ENCODE assay signal across 8 mouse cellular contexts in the genomic region with DNA sequence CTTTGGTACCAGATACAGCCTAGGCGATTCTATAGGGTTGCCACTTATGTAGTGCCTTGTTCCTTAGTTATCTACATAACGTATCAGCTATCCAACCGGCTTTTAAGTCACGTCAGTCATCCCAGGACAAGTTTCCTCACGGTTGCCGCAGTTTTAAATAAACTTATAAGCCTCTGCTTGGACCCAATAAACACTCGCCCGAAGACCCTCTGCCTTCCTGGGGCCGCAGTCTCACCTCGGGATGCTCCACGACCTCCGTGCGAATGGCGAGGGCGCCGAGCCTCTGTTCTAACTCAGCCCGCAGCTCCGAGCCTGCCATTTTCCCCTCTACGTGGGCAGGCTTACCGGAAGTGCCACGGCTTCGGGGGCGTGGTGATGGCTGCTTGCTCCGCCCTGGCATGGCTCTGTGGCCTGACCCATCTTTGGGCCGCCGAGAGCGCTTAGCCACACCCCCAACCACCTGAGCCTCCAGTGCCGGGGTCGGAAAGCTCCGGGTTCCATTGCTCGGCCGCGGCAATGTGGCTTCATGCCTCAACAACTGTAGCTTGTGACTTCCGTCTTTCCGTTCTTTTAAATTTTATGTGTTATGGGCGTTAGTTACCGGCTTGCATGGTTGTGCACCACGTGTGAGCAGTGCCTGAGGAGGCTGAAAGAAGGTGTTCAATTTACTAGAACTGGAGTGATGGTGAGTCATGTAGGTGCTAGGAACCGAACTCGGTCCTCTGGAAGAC. TPM values are rescaled to one million over a fixed set of nuclear protein-coding genes. Genes with fewer than 3 reads are reported as not detected.
A peak's percentile ranks its signal among the peaks of the same experiment; 100 is the strongest.
DNase-seq lines count a peak whose midpoint lies in the region; ATAC-seq and TF ChIP-seq lines count a peak whose summit lies in the region.

Gene Prorsd1 (minus strand): TSS at position 352 of the 731 bp plus-strand sequence.

- H3K27ac ChIP-seq in heart, embryonic 11.5 days (ENCODE audit: low read depth, low read length): no peak within 1 kb of the TSS
- H3K27ac ChIP-seq in kidney, embryonic 16.5 days (ENCODE audit: low read length): peak within 1 kb of the TSS; percentile 86
- peak within 1 kb of the TSS; percentile 82 for H3K27ac ChIP-seq in liver, embryonic 12.5 days
- H3K27ac ChIP-seq in stomach, embryonic 15.5 days: peak within 1 kb of the TSS; percentile 85

- no peaks in the 10 kb centered on the region for H3K9me3 ChIP-seq in erythroblast, embryonic 14.5 days (ENCODE audit: control insufficient read depth, low read length)
- H3K9me3 ChIP-seq in heart, embryonic 11.5 days (replicated peaks; ENCODE audit: control insufficient read depth, low read length): no peaks in the 10 kb centered on the region
- no peaks in the 10 kb centered on the region; the same call in 1 of the 2 replicates for H3K9me3 ChIP-seq in kidney, embryonic 16.5 days (ENCODE audit: low read length)
- H3K9me3 ChIP-seq in liver, embryonic 12.5 days (replicated peaks): no peaks in the 10 kb centered on the region
- H3K9me3 ChIP-seq in stomach, embryonic 15.5 days: no peaks in the 10 kb centered on the region

- TF ChIP-seq POLR2A in brain, embryonic 14.5 days (IDR thresholded peaks at IDR 0.05; ENCODE audit: borderline replicate concordance, extremely low read depth, insufficient read depth, insufficient read length, poor library complexity, severe bottlenecking): no peak

- H3K36me3 ChIP-seq in erythroblast, embryonic 14.5 days (ENCODE audit: control insufficient read depth): peaks cover 27% of the 10 kb centered on the region
- H3K36me3 ChIP-seq in heart, embryonic 11.5 days (ENCODE audit: control insufficient read depth, insufficient read depth, low read length): peaks cover 4% of the 10 kb centered on the region
- peaks cover 16% of the 10 kb centered on the region; the same call in 1 of the 2 replicates for H3K36me3 ChIP-seq in kidney, embryonic 16.5 days (ENCODE audit: insufficient read depth, low read length)
- H3K36me3 ChIP-seq in liver, embryonic 12.5 days: peaks cover 21% of the 10 kb centered on the region
- no peaks in the 10 kb centered on the region for H3K36me3 ChIP-seq in stomach, embryonic 15.5 days

- WGBS in heart, embryonic 11.5 days (ENCODE audit: insufficient replicate concordance): 2% methylated on average over 40 of the region's 40 CpGs
- 2% methylated on average over 40 of the region's 40 CpGs for WGBS in kidney, embryonic 16.5 days
- 2% methylated on average over 40 of the region's 40 CpGs for WGBS in liver, embryonic 12.5 days (ENCODE audit: insufficient replicate concordance)
- 2% methylated on average over 40 of the region's 40 CpGs for WGBS in stomach, embryonic 15.5 days

- ATAC-seq in heart, embryonic 11.5 days (replicated peaks; ENCODE audit: insufficient number of reproducible peaks, low FRiP score, low TSS enrichment): peak; percentile 99
- ATAC-seq in kidney, embryonic 16.5 days (ENCODE audit: low FRiP score, low TSS enrichment): peak; percentile 100
- peak; percentile 100 for ATAC-seq in liver, embryonic 12.5 days
- ATAC-seq in stomach, embryonic 15.5 days (ENCODE audit: insufficient read depth, low FRiP score, low read depth): peak; percentile 99

- DNase-seq in CD4-positive helper T cell, adult 2 months (ENCODE audit: low read depth, low spot score): peak; percentile 93
- DNase-seq in brain, embryonic 14.5 days (ENCODE audit: low read depth): peak; percentile 95
- peak; percentile 88 to 94 for DNase-seq in natural killer cell, adult 2 months (ENCODE audit: low spot score in 2 of 2)

- peak within 1 kb of the TSS; percentile 69 for H3K4me2 ChIP-seq in heart, embryonic 11.5 days
- peak within 1 kb of the TSS; percentile 70 for H3K4me2 ChIP-seq in kidney, embryonic 16.5 days (replicated peaks; ENCODE audit: low read depth, low read length)
- H3K4me2 ChIP-seq in liver, embryonic 12.5 days: peak within 1 kb of the TSS; percentile 81
- peak within 1 kb of the TSS; percentile 68 for H3K4me2 ChIP-seq in stomach, embryonic 15.5 days

- TF ChIP-seq CTCF in brain, embryonic 14.5 days (IDR thresholded peaks at IDR 0.05; ENCODE audit: borderline replicate concordance, extremely low read depth, insufficient read depth, insufficient read length): no peak

- peak within 1 kb of the TSS; percentile 80 for H3K9ac ChIP-seq in heart, embryonic 11.5 days (ENCODE audit: low read depth, low read length)
- peak within 1 kb of the TSS; percentile 79 for H3K9ac ChIP-seq in kidney, embryonic 16.5 days (replicated peaks; ENCODE audit: low read length)
- H3K9ac ChIP-seq in liver, embryonic 12.5 days: peak within 1 kb of the TSS; percentile 78
- H3K9ac ChIP-seq in stomach, embryonic 15.5 days: peak within 1 kb of the TSS; percentile 56; the same call in 1 of the 2 replicates

- peaks cover 4% of the 10 kb centered on the region; the same call in 1 of the 2 replicates for H3K27me3 ChIP-seq in erythroblast, embryonic 14.5 days (ENCODE audit: control insufficient read depth)
- no peaks in the 10 kb centered on the region for H3K27me3 ChIP-seq in heart, embryonic 11.5 days (ENCODE audit: control insufficient read depth, insufficient read depth, low read length)
- no peaks in the 10 kb centered on the region for H3K27me3 ChIP-seq in kidney, embryonic 16.5 days (ENCODE audit: insufficient read depth, low read length)
- H3K27me3 ChIP-seq in liver, embryonic 12.5 days (replicated peaks): no peaks in the 10 kb centered on the region
- H3K27me3 ChIP-seq in stomach, embryonic 15.5 days (replicated peaks): no peaks in the 10 kb centered on the region

- peak within 1 kb of the TSS; percentile 90 for H3K4me3 ChIP-seq in erythroblast, embryonic 14.5 days (replicated peaks)
- H3K4me3 ChIP-seq in heart, embryonic 11.5 days (ENCODE audit: low read depth, low read length): peak within 1 kb of the TSS; percentile 55
- peak within 1 kb of the TSS; percentile 85 for H3K4me3 ChIP-seq in kidney, embryonic 16.5 days (ENCODE audit: low read length)
- peak within 1 kb of the TSS; percentile 73 for H3K4me3 ChIP-seq in liver, embryonic 12.5 days
- peak within 1 kb of the TSS; percentile 71 for H3K4me3 ChIP-seq in stomach, embryonic 15.5 days (replicated peaks)

- H3K4me1 ChIP-seq in erythroblast, embryonic 14.5 days (ENCODE audit: control insufficient read depth): peaks cover 24% of the 10 kb centered on the region
- no peaks in the 10 kb centered on the region for H3K4me1 ChIP-seq in heart, embryonic 11.5 days (ENCODE audit: control insufficient read depth, insufficient read depth, low read length)
- peaks cover 7% of the 10 kb centered on the region for H3K4me1 ChIP-seq in kidney, embryonic 16.5 days (ENCODE audit: insufficient read depth, low read length)
- H3K4me1 ChIP-seq in liver, embryonic 12.5 days: peaks cover 18% of the 10 kb centered on the region
- H3K4me1 ChIP-seq in stomach, embryonic 15.5 days: 0 out of 2 replicates have a peak, but pooled peaks cover 4% of the 10 kb centered on the region

RNA-seq across cellular contexts. Expression of gene Prorsd1, which starts in this region (rescaled TPM):
- polyA plus RNA-seq in brain, embryonic 14.5 days (2012; rRNA removed): 4.6 TPM in 2 replicates
- polyA plus RNA-seq in erythroblast, embryonic 14.5 days (2012): 0.19 and 0.80 TPM in 2 replicates
- polyA plus RNA-seq in heart, embryonic 11.5 days (2014; fragmentation: Nextera tagmentation; extraction: Ambion mirVana): 29.1 and 32.8 TPM in 2 replicates
- 24.5 and 28.8 TPM in 2 replicates for polyA plus RNA-seq in kidney, embryonic 16.5 days (2015; fragmentation: Nextera tagmentation; extraction: Ambion mirVana)
- polyA plus RNA-seq in liver, embryonic 12.5 days (2016; fragmentation: Nextera tagmentation; extraction: Ambion mirVana): 31.4 and 32.1 TPM in 2 replicates
- 32.3 and 33.8 TPM in 2 replicates for polyA plus RNA-seq in stomach, embryonic 15.5 days (2015; fragmentation: Nextera tagmentation; extraction: Ambion mirVana)
